Mouse (Mus musculus) liver, embryonic 14.5 days (tissue): ENCODE measurements around the gene Clmn.

Experiments
- CTCF ChIP-seq: IDR thresholded peaks from 2 replicates; pipeline ENCODE4 v1.5.1; 2016; ENCODE audit warnings: antibody characterized with exemption, low read depth, control low read depth
- EP300 ChIP-seq: IDR thresholded peaks from 2 replicates; pipeline ENCODE4 v1.6.1; 2016; ENCODE audit warnings: antibody characterized with exemption, low read depth

DNA sequence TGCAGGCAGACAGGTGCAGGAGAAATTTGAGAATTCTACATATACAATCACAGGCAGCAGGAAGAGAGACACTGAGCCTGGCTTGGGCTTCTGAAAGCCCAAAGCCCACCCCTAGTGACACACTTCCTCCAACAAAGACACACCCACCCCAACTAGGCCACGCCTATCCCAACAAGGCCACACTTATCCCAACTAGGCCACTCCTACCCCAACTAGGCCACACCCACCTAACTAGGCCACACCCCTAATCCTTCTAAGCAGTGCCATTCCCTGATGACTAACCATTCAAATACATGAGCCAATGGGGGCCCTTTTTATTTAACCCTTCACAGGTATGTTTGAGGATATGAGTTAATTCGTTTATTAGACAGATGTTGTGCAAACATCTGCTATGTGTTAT is 42.3 kb upstream of the Clmn start:
- TF ChIP-seq CTCF (no peak), EP300 (no peak)
